Mouse (Mus musculus): ENCODE measurements around the gene Midn.

DNA sequence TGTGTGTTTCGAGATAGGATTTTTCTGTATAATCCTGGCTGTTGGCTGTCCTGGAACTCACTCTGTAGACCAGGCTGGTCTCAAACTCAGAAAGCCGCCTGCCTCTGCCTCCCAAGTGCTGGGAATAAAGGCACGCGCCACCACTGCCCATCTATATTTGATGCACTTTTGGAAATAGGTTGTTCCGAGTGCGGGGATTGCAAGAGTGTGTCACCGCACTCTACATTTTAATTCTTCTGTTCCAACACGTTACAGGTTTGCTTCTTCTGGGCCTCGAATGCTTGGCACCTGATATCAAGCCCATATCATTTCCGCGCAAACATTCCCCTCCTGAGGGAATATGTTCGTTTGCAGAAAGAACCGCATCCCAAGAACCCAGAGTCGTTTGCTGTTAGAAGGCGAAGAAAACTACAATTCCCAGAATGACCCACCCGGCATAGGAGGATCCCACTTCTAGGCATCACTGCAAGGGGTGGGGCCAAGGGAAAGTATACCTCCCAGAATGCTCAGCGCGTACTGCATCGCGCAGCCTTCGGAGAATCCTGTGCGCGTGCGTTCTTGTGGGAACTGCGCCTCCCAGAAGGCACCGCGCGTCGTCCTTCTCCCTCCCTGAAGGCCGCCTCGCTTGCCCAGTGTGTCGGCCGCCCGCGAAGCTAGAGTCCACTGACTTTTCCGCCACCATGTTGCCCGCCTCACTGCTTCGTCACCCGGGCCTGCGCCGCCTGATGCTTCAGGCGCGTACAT, 6.1 kb upstream of the Midn start:
- TF ChIP-seq CTCF (IDR thresholded peaks at IDR 0.05; ENCODE audit: low read depth) (no peak), EP300 (IDR thresholded peaks at IDR 0.05; ENCODE audit: low read depth) (no peak; the same call in 1 of the 2 replicates)
